Mouse (Mus musculus): Measurements from ENCODE around the gene Scn3a. TPM values are rescaled to one million over a fixed set of nuclear protein-coding genes. Genes with fewer than 3 reads are reported as not detected.

Scn3a gene
- polyA plus RNA-seq (2012; rRNA removed), result 0.08 and 0.10 TPM in 2 replicates

- TF ChIP-seq CTCF (IDR thresholded peaks at IDR 0.05; ENCODE audit: extremely low read depth, insufficient read length, insufficient replicate concordance, low read depth, low read length) (peak; percentile 12; the same call in 1 of the 2 replicates), POLR2A (IDR thresholded peaks at IDR 0.05; ENCODE audit: low read depth, low read length) (no peak)
- H3K27me3 ChIP-seq (ENCODE audit: control insufficient read depth, insufficient read depth, low read length), result no peaks in the 10 kb centered on the region
- no peaks in the 10 kb centered on the region for H3K36me3 ChIP-seq (ENCODE audit: control insufficient read depth, insufficient read depth, low read length)
- no peak within 1 kb of the TSS for H3K27ac ChIP-seq (ENCODE audit: insufficient read depth, low read depth, low read length)
- WGBS, result 31% methylated on average over 16 of the region's 16 CpGs
- no peaks in the 10 kb centered on the region for H3K4me1 ChIP-seq (ENCODE audit: control insufficient read depth, insufficient read depth, insufficient read length, low read length)
- no peak within 1 kb of the TSS for H3K4me3 ChIP-seq (ENCODE audit: low read depth, low read length)
These were observed at the start of gene Scn3a for GRCm38 (mm10) chr2:65566793-65567787. TSS of gene Scn3a (minus strand) at chr2:65567627.

GRCm38 (mm10) chr2:65611887-65612286 lies 44.5 kb upstream of the Scn3a start:
- TF ChIP-seq CTCF (IDR thresholded peaks at IDR 0.05; ENCODE audit: extremely low read depth, insufficient read length, insufficient replicate concordance, low read depth, low read length) (no peak), POLR2A (IDR thresholded peaks at IDR 0.05; ENCODE audit: low read depth, low read length) (no peak)
- 72% methylated on average over 4 of the region's 4 CpGs for WGBS
- H3K27ac ChIP-seq (ENCODE audit: insufficient read depth, low read depth, low read length), result no peak overlapping the region
- no peaks in the 10 kb centered on the region for H3K36me3 ChIP-seq (ENCODE audit: control insufficient read depth, insufficient read depth, low read length)
- H3K4me1 ChIP-seq (ENCODE audit: control insufficient read depth, insufficient read depth, insufficient read length, low read length), result no peaks in the 10 kb centered on the region
- H3K4me3 ChIP-seq (ENCODE audit: low read depth, low read length), result no peak overlapping the region
- no peaks in the 10 kb centered on the region for H3K27me3 ChIP-seq (ENCODE audit: control insufficient read depth, insufficient read depth, low read length)

DNA sequence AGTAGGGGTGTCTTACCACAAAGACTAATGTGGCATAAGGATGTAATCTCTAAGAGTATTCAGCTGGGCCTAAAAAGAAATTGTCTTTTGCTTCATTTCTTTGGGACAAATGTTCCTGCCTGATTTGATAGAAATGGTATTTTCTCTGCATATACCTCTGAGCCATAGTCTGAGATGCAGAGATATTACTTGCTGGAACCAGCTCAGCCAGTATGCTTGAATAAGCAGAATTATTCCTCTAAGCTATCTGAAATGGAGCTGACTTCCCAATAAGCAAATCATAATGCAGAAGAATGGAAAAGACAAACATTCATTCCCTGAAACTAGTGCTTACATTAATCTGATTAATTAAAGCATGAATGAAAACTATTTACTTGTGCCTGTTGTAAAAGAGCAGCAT lies 40.4 kb upstream of the Scn3a start:
- Histone ChIP-seq H3K4me1 (ENCODE audit: control insufficient read depth, insufficient read depth, insufficient read length, low read length) (no peaks in the 10 kb centered on the region), H3K4me3 (ENCODE audit: low read depth, low read length) (no peak overlapping the region), H3K27ac (ENCODE audit: insufficient read depth, low read depth, low read length) (no peak overlapping the region), H3K27me3 (ENCODE audit: control insufficient read depth, insufficient read depth, low read length) (no peaks in the 10 kb centered on the region), H3K36me3 (ENCODE audit: control insufficient read depth, insufficient read depth, low read length) (no peaks in the 10 kb centered on the region)
- TF ChIP-seq POLR2A (IDR thresholded peaks at IDR 0.05; ENCODE audit: low read depth, low read length) (no peak), CTCF (IDR thresholded peaks at IDR 0.05; ENCODE audit: extremely low read depth, insufficient read length, insufficient replicate concordance, low read depth, low read length) (no peak)

DNA sequence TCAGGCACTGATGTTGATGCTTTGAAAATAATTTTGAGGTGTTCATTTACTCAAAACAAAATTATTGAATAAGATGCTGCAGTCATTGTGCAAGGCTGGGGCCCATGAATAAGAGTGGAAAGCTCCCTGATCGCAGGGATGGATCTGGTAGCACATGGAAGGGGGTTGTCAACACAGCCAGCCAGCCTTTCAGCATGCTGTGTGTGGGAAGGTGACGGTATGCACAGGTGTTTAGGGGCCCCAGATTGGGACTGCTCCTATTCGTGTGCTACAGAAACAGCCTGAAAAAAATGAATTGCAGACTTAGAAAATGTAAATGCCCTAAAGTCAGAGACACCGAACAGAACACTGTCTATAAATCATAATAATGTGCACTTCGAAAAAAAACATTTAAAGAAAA lies 20.3 kb upstream of the Scn3a start:
- no peak for TF ChIP-seq CTCF (IDR thresholded peaks at IDR 0.05; ENCODE audit: extremely low read depth, insufficient read length, insufficient replicate concordance, low read depth, low read length)
- TF ChIP-seq POLR2A (IDR thresholded peaks at IDR 0.05; ENCODE audit: low read depth, low read length), result no peak
- Histone ChIP-seq H3K27ac (ENCODE audit: insufficient read depth, low read depth, low read length) (no peak overlapping the region), H3K27me3 (ENCODE audit: control insufficient read depth, insufficient read depth, low read length) (no peaks in the 10 kb centered on the region), H3K4me1 (ENCODE audit: control insufficient read depth, insufficient read depth, insufficient read length, low read length) (no peaks in the 10 kb centered on the region), H3K4me3 (ENCODE audit: low read depth, low read length) (no peak overlapping the region), H3K36me3 (ENCODE audit: control insufficient read depth, insufficient read depth, low read length) (no peaks in the 10 kb centered on the region)
- 70% methylated on average over 5 of the region's 5 CpGs for WGBS

DNA sequence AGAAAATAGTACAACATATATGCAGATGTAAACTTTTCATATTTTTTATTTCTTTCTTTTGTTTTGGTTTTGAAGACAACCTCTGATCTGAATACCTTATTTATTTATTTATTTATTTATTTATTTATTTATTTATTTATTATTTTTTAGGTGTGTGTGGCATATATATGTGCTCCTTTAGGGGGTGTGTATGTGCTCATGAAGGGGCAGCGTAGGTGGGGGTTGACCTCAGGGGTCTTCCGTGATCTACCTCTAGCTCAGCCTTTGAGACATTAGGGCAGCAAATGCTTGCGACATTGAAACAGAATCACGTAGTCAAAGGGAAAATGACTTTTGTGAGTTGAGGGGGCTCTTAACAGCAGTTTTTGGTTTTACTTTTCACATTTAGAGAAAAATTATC lies 498 bp upstream of the Scn3a start:
- Histone ChIP-seq H3K4me1 (ENCODE audit: control insufficient read depth, insufficient read depth, insufficient read length, low read length) (no peaks in the 10 kb centered on the region), H3K36me3 (ENCODE audit: control insufficient read depth, insufficient read depth, low read length) (no peaks in the 10 kb centered on the region), H3K27ac (ENCODE audit: insufficient read depth, low read depth, low read length) (no peak overlapping the region), H3K27me3 (ENCODE audit: control insufficient read depth, insufficient read depth, low read length) (no peaks in the 10 kb centered on the region), H3K4me3 (ENCODE audit: low read depth, low read length) (no peak overlapping the region)
- WGBS, result 92% methylated on average over 4 of the region's 4 CpGs
- no peak for TF ChIP-seq CTCF (IDR thresholded peaks at IDR 0.05; ENCODE audit: extremely low read depth, insufficient read length, insufficient replicate concordance, low read depth, low read length)
- no peak for TF ChIP-seq POLR2A (IDR thresholded peaks at IDR 0.05; ENCODE audit: low read depth, low read length)

- Histone ChIP-seq H3K4me3 (ENCODE audit: low read depth, low read length) (no peak overlapping the region), H3K36me3 (ENCODE audit: control insufficient read depth, insufficient read depth, low read length) (no peaks in the 10 kb centered on the region), H3K27ac (ENCODE audit: insufficient read depth, low read depth, low read length) (no peak overlapping the region), H3K27me3 (ENCODE audit: control insufficient read depth, insufficient read depth, low read length) (no peaks in the 10 kb centered on the region), H3K4me1 (ENCODE audit: control insufficient read depth, insufficient read depth, insufficient read length, low read length) (no peaks in the 10 kb centered on the region)
- no peak for TF ChIP-seq POLR2A (IDR thresholded peaks at IDR 0.05; ENCODE audit: low read depth, low read length)
- TF ChIP-seq CTCF (IDR thresholded peaks at IDR 0.05; ENCODE audit: extremely low read depth, insufficient read length, insufficient replicate concordance, low read depth, low read length), result no peak
- WGBS, result 48% methylated on average over 4 of the region's 4 CpGs
These were observed 3.5 kb downstream of the Scn3a start for GRCm38 (mm10) chr2:65563898-65564297.

- H3K4me1 ChIP-seq (ENCODE audit: control insufficient read depth, insufficient read depth, insufficient read length, low read length), result no peaks in the 10 kb centered on the region
- H3K27ac ChIP-seq (ENCODE audit: insufficient read depth, low read depth, low read length), result no peak overlapping the region
- WGBS, result 27% methylated on average over 3 of the region's 3 CpGs
- H3K27me3 ChIP-seq (ENCODE audit: control insufficient read depth, insufficient read depth, low read length), result no peaks in the 10 kb centered on the region
- H3K36me3 ChIP-seq (ENCODE audit: control insufficient read depth, insufficient read depth, low read length), result no peaks in the 10 kb centered on the region
- no peak overlapping the region for H3K4me3 ChIP-seq (ENCODE audit: low read depth, low read length)
- TF ChIP-seq POLR2A (IDR thresholded peaks at IDR 0.05; ENCODE audit: low read depth, low read length) (no peak), CTCF (IDR thresholded peaks at IDR 0.05; ENCODE audit: extremely low read depth, insufficient read length, insufficient replicate concordance, low read depth, low read length) (no peak)
These were observed 9.7 kb downstream of the Scn3a start for GRCm38 (mm10) chr2:65557719-65558118.
